Mouse (Mus musculus) heart, postnatal 0 days (tissue): ENCODE data around the gene Gpatch2.

ENCODE experiments used
- CTCF ChIP-seq: IDR thresholded peaks from 2 replicates; pipeline ENCODE4 v1.5.1; 2016; ENCODE audit warnings: antibody characterized with exemption, control low read depth, low read depth
- EP300 ChIP-seq: IDR thresholded peaks from 2 replicates; pipeline ENCODE4 v1.6.1; 2016; ENCODE audit warnings: antibody characterized with exemption, low read depth

- no peak for TF ChIP-seq CTCF
- peak; percentile 57 for TF ChIP-seq EP300
Observed at GRCm38 (mm10) chr1:187303221-187303620, 87.9 kb downstream of the Gpatch2 start.
